Mouse (Mus musculus) activated CD4-positive, CD25-positive, alpha-beta regulatory T cell, adult 4 months (primary cell): ENCODE measurements around the gene Nlk. TPM values are rescaled to one million over a fixed set of nuclear protein-coding genes. Genes with fewer than 3 reads are reported as not detected.
A peak's percentile ranks its signal among the peaks of the same experiment; 100 is the strongest.
"Not testable (repeated sequence)": the region's sequence is repeated elsewhere in the genome, so short reads cannot be mapped to it uniquely, and the experiment has no call there.

Source experiments
- ATAC-seq: one replicate; pipeline ENCODE4 v1.8.0; 2017
- polyA plus RNA-seq, 2 experiments: library from polyadenylated mRNA; unstranded; fragments of 100-300 nt; shearing (Covaris generic); gene quantifications; one replicate each; pipeline ENCODE4 v1.2.1; 2017

The Nlk gene
- polyA plus RNA-seq, 2 experiments from 2014 or later, result 23.8 to 30.5 TPM

GRCm38 (mm10) chr11:78678761-78679160, 18.4 kb downstream of the Nlk start:
- ATAC-seq, result peak; percentile 32

GRCm38 (mm10) chr11:78668647-78669046, 28.5 kb downstream of the Nlk start:
- ATAC-seq, result no peak

GRCm38 (mm10) chr11:78664853-78665252, 32.3 kb downstream of the Nlk start:
- no peak for ATAC-seq

GRCm38 (mm10) chr11:78663916-78664315, 33.3 kb downstream of the Nlk start:
- no peak for ATAC-seq

GRCm38 (mm10) chr11:78649143-78649542, 48.0 kb downstream of the Nlk start:
- no peak for ATAC-seq

GRCm38 (mm10) chr11:78648405-78648804, 48.8 kb downstream of the Nlk start:
- not testable (repeated sequence) for ATAC-seq

GRCm38 (mm10) chr11:78643746-78644145, 53.4 kb downstream of the Nlk start:
- ATAC-seq, result no peak

- no peak for ATAC-seq
These were observed 55.0 kb downstream of the Nlk start for GRCm38 (mm10) chr11:78642151-78642550.

GRCm38 (mm10) chr11:78641088-78641487, 56.1 kb downstream of the Nlk start:
- ATAC-seq, result no peak

GRCm38 (mm10) chr11:78632782-78633181, 64.4 kb downstream of the Nlk start:
- ATAC-seq, result no peak

- no peak for ATAC-seq
These were observed 68.3 kb downstream of the Nlk start for GRCm38 (mm10) chr11:78628871-78629270.

GRCm38 (mm10) chr11:78624377-78624776, 72.8 kb downstream of the Nlk start:
- ATAC-seq, result no peak

- no peak for ATAC-seq
These were observed 75.2 kb downstream of the Nlk start for GRCm38 (mm10) chr11:78621926-78622325.

- ATAC-seq, result no peak
These were observed 77.0 kb downstream of the Nlk start for GRCm38 (mm10) chr11:78620179-78620578.

- ATAC-seq, result no peak
These were observed 85.9 kb downstream of the Nlk start for GRCm38 (mm10) chr11:78611273-78611672.

GRCm38 (mm10) chr11:78609657-78610056, 87.5 kb downstream of the Nlk start:
- no peak for ATAC-seq

- no peak for ATAC-seq
These were observed 92.3 kb downstream of the Nlk start for GRCm38 (mm10) chr11:78604826-78605225.

GRCm38 (mm10) chr11:78602781-78603180, 94.4 kb downstream of the Nlk start:
- no peak for ATAC-seq

- no peak for ATAC-seq
These were observed 96.1 kb downstream of the Nlk start for GRCm38 (mm10) chr11:78600926-78601590.

GRCm38 (mm10) chr11:78600496-78600895, 96.7 kb downstream of the Nlk start:
- no peak for ATAC-seq

- ATAC-seq, result peak; percentile 89
These were observed 97.1 kb downstream of the Nlk start for GRCm38 (mm10) chr11:78600051-78600450.

GRCm38 (mm10) chr11:78598763-78599415, 98.3 kb downstream of the Nlk start:
- no peak for ATAC-seq

- no peak for ATAC-seq
These were observed 100.4 kb downstream of the Nlk start for GRCm38 (mm10) chr11:78596750-78597149.

GRCm38 (mm10) chr11:78595773-78596172, 101.4 kb downstream of the Nlk start:
- no peak for ATAC-seq
